Mouse (Mus musculus): ENCODE data around the gene Gm10521.
"Not testable (repeated sequence)": the region's sequence is repeated elsewhere in the genome, so short reads cannot be mapped to it uniquely, and the experiment has no call there.

Gm10521 gene

DNA sequence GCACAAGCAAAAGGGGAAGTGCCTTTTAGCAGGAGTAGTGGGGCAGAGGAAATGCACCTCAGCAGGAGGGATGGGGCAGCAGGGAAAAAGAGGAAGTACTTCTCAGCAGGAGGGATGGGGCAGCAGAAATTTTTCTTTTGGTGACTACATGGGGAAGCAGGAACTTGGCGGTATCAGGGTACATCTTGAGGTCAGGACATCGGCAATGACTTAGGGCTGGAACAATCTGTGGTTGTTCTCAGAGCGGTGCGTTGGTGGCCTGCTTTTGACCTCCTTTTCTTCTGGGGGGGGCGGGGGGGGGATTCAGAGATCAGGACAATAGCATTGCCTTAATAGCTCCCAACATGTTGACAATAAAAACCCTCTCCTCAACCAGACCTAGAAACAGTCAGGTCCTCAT lies at the start of gene Gm10521:
Gene Gm10521, plus strand, starts transcription at position 301 of the 400 bp plus-strand sequence.
- DNase-seq (ENCODE audit: low read depth, low spot score), result not testable (repeated sequence)

DNA sequence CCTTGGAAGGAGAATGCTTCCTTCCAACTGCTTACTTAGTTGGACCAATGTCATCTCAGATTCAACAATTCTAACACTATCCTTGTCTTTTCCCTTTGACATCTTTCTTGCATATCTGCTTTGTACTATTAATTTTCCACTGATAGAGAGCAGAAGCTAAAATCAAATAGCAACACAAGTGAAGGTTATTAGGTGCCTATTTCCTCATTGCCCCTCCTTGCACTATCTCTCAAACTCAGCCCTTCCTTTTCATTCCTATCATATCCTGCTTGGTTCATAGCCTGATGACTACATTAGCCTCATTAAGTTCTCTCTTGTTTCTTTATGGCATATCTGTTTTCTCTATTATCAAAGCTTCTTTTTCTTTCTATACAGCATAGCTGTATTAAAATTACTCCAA lies 47.3 kb upstream of the Gm10521 start:
- DNase-seq (ENCODE audit: low read depth, low spot score), result no peak

DNA sequence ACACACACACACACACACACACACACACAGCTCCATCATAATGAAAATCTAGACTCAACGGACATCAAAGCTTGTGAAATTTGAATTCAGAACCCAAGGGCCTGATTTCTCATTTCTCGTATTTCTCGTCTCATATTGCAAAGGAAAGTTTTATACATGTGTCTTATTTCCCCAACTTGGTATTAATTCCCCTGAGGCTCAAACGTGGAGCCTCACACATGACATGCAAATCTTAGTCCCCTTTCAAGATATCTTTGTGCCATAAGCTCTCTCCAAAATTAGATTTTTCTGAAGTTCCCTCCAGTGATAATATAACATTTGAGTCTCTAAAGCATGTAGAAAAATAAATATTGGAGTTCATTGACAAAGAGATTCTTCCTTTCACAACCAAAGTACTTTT lies 46.7 kb upstream of the Gm10521 start:
- DNase-seq (ENCODE audit: low read depth, low spot score), result no peak

DNA sequence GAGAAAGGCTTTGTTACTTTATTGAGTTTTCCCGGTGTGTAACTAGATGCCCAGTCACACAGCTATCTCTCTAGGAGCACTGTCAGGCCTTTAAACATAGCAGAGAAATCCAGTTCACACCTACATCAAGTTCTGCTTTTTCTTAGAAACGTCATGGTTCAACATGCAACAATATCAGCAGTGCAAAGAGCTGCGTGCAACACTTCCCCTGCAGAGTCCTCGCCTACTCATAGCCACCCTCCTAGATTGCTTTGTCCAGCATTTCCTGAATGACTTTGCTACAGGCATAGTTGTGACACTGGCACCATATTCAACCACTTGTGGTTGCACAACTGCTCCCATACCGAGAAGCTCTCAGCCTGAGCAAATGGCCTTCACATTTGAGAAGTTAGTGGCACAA lies 46.0 kb upstream of the Gm10521 start:
- no peak for DNase-seq (ENCODE audit: low read depth, low spot score)

DNA sequence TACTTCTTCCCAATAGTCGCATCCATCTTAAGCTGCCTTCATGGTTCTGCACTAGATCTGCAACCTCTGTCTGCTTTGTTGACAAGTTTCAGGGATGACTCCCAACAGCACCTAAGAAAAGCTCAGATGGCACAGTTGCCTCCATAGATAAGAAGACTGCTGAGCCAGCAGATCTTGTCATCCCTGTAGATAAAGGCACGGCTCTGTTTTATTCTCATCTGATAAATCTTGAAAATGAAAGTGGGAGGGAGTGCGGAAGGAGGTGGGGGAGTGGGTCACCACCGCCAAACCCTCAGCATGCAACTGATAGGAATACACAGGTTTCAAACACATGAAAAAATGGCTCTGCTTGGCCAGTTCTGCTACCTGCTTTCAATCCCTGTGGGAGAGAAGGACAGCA lies 30.0 kb upstream of the Gm10521 start:
- no peak for DNase-seq (ENCODE audit: low read depth, low spot score)

DNA sequence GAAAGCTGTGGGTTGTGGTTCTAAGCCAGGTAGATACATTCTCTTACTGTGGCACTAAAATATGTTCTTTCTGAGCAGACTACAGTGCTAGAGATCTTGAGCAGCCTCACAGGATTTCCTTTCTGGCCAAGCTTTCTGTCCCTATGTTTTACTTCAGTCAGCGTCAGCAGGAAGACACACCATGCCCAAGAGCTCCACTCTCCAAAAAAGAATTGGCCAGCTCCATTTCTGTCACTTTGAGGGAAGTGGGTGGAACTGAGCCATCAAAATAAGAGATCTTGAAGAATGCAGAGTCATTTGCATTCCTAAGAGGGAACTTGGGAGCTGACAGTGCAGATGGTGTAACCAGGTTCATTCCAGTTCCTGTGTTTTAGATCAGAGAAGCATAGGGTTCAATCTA lies 8.5 kb upstream of the Gm10521 start:
- no peak for DNase-seq (ENCODE audit: low read depth, low spot score)

DNA sequence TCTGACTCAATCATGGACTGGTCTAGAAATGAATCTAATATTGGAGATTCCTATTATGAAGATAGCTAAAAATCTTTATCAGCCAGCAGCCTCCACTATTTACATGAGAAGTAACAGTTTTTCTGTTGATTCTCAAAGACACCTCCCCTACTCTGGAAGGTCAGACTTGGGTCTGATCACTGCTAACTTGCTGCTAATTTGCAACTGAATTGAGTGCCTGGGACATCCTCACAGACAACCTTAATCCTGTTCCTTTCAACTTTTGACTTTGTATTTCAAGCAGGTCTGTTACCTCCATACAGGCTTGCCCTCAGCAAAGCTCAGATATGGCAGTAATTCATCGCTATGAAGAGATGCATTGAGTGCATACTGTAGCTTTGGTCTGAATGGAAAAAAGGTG lies 8.5 kb downstream of the Gm10521 start:
- no peak for DNase-seq (ENCODE audit: low read depth, low spot score)

DNA sequence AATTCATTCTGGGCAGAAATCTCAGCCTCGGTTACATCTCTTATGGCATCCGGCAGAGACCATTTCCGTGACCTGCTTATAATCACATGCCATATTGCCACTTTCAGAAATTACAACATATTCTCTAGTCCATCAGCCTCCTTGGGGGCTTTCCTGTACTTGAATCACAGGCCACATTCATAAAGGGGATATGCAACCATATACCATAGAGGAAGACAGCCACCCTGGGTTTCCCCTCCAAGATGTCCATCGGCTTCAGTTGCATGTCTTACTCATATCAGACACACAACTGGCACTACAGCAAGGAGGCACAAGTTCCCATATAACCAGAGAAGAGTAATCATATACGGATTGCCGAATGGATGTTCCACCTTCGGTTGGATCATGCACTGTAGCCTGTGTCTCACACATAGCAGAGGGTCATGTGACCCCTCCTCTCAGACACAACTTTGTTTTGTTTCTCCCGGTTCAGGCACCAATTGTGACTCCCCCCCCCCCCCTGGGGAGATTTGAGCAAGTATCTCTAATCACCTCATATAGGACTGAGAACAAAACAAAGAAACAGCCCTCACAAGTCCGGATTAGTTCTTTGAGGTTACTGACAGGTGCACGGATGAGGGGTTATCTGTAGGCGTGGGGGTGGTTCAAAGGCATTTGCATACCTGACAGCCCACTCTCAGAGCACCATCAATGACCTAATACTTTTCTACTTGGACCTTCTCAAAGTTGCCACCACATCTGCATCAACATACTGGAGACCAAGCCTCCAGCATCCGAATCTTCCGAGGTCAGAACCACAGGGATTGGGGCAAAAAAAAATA lies 20.4 kb downstream of the Gm10521 start:
- DNase-seq (ENCODE audit: low read depth, low spot score), result no peak

DNA sequence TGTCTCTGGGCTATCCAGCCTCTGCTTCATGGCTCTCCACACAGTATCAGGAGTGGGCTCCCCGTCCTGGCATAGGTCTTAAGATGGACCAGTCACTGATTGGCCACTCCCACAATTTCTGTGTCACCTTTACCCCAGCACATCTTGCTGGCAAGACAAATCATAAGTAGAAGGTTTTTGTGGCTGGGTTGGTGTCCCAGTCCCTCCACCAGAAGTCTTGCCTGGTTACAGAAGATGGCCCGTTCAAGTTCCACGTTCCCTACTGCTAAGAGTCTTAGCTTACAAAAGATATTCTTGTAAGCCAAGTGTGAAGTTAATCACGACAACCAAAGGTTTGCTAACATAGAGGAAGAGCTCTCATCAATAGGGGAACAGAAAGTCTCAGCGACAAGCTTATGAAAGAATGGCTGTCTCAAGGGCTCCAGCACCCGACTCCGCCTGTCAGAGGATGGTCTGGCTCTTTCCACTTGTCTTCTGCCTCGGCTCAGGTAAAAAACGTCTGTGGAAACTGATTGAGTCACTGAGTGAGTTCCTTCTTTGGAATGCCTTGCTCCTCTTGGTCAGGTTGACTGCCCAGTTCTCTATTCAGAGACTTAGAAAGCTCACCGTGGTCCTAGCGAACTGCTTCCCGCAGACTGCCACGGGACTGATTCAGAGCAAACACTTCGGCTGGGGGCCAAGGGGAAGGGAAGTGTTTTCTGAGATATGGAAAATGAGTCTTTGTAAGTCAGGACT lies 22.0 kb downstream of the Gm10521 start, which contains the start of gene Slamf6:
Gene Slamf6, plus strand, starts transcription at position 211 of the 735 bp plus-strand sequence.
- DNase-seq (ENCODE audit: low read depth, low spot score), result no peak

DNA sequence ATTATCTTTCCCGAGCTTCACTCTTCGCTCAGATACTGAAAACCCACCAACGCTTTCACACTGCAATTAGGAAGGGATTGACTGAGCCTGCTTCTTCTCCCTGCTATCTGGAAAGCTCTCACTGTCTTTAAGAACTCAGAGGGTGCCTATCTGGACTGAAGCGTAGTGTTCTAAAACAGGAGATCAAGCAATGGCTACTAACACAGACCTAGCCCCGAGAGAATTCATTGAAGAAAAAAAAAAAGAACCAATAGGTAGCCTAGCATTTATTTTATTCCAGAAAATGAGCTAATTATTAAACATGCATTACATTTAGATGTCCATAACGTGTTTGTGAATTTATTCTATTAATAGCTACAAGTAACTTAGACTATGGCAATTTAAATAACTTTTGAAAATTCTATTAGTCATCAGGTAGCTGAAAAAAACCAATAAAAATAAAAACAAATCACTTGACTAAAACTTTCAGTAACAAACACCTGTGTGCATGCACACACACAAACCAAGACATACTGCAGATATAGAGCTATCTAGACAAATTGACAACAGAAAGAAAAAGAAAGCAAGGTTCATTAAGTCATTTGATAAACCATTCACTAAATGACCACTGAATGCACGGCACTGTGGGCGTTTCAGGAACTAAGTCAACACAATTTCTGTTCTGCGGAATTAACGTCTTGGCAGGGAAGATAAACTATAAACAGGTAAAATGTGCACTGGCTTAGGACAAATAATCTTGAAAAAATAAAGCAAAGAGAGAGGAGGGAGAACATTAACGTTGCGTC lies 22.9 kb downstream of the Gm10521 start:
- DNase-seq (ENCODE audit: low read depth, low spot score), result no peak

DNA sequence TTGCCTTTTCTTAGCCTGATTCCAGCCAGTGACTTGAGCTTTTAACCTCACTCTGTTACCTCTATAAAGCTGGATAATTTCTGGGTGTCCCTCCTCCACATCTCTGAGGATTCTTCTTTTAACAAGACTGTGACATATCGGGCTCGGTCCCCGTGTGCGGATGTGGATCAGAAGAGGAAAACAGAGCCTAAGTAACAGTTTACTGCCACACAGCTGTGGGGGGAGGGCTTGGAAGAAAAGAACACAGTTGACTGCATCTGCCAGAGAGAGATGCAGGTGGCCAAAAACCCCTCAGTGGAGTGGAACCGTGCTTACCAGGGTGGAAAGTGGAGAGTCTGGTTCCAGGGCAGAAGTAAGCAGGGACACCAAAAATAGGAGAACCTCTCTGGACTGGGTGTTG lies 23.7 kb downstream of the Gm10521 start:
- no peak for DNase-seq (ENCODE audit: low read depth, low spot score)

DNA sequence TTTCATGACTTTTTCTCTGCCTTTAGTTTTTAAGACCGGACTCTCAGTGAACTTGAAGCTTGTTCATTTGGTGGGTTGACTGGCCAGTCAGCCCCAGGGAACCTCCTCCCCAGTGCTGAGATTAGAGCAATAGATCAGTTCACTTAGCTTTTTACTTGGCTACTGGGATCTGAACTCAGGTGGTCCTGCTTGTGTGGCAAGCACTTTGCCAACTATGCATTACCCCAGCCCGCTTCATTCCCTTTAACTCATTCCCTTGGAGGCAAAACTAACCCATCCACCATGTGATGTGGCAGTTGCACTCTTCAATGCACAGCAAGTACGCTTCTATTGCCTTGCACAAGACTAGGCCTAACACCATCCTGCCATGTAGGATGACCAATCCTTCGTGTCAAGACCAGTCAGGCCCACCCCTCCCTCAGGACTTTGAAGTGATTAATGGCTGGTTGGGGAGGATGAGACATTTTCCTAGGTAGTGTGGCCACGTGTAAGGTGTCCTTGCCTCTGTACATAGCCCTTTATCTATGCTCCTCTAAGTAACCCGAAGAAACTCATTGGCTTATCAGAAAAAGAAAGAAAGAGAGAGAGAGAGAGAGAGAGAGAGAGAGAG lies 24.5 kb downstream of the Gm10521 start:
- no peak for DNase-seq (ENCODE audit: low read depth, low spot score)

DNA sequence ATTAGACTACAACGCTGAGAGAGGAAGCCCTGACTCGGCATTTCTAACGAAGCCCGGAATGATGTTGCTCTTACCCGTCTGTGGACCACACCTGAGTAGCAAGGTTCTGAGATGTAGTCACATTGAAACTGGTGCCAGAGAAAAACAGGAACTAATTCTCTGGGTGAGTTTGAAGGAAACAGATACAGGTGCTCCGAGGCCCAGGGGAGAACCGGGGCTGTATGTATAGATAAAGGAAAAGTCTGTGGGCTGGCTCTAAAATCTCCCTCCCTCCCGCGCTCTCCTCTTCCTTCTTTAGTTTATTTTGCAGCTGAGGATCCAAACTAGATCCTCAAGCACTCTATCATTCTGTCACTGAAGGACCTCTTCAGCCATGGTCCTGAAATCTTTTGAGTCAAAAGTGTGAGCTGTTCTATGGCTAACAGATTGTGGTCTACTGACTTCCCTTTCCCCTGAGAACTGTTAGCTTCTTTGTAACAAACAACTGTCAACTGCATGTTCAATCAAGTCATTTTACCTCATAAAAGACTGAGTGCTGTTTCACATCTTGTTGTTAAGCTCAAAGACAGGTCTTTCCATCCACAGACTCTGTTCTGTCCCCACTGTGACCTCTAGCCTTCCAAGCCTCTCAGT lies 25.6 kb downstream of the Gm10521 start:
- DNase-seq (ENCODE audit: low read depth, low spot score), result no peak

DNA sequence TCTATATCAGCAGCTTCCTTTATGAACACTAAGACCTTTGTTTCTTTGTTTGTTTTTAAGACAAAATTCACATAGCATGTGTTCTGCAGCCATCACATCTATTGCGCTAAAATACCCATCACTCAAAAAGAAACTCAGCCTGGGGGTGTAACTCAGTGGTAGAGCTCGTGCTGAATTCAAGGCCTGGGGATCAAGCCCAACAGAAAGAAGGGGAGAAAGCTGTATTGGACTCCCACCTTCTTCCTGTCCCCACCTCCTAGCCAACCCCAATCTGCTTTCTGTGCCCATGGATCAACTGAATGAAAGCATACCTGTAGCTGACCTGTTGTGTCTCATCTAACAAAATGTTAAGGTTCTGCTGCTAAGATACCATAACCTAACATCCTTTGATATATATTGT lies 26.2 kb downstream of the Gm10521 start:
- no peak for DNase-seq (ENCODE audit: low read depth, low spot score)

DNA sequence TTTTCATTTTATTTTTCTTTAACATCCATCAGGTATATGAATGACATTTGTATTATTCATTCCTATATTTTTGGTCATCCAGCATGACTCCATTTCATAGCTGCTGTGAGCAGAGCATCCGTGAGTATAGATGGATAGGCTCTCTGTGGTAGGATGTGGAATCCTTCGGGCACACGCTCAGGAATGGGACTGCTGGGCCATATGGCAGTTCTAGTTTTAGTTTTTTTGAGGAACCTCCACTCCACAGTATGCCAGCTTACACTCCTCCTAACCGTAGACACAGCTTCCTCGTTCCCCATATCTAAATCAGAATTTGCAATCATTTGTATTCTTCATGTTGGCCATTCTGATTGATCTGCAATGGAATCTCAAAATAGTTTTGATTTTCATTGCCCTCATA lies 27.4 kb downstream of the Gm10521 start:
- DNase-seq (ENCODE audit: low read depth, low spot score), result no peak

DNA sequence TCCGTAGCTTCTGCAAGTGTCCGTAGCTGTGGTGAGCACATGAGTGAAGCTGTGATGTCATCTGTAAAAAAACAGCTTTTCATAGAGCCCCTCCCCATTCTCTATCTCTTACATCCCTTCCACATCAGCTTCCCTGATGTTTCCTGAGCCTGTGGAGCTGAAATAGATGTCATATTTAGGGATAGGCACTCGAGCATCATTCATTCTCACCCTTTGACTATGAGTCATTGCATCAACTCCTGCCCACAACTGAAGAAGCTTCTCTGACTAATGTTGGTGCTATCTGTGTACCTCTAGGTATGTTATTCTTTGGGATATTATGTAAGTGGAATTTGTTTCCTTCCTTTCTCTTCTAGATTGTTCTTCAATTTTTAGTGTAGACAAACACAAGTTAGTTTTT lies 29.4 kb downstream of the Gm10521 start:
- no peak for DNase-seq (ENCODE audit: low read depth, low spot score)

DNA sequence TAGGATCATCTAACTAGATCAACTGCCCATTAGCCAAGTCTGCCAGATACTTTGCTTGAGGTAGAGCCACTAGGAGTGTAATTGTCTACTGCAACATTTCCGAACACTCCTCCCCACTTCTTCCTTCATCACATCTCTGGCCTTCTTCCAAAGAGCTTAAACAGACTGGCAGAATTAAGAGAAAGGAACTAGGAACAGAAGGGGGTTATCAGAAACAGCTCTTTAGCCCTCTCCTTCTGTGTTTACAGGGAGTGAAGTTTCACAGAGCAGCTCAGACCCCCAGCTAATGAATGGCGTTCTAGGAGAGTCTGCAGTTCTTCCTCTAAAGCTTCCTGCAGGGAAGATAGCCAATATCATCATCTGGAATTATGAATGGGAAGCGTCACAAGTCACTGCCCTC lies 38.4 kb downstream of the Gm10521 start:
- DNase-seq (ENCODE audit: low read depth, low spot score), result no peak

DNA sequence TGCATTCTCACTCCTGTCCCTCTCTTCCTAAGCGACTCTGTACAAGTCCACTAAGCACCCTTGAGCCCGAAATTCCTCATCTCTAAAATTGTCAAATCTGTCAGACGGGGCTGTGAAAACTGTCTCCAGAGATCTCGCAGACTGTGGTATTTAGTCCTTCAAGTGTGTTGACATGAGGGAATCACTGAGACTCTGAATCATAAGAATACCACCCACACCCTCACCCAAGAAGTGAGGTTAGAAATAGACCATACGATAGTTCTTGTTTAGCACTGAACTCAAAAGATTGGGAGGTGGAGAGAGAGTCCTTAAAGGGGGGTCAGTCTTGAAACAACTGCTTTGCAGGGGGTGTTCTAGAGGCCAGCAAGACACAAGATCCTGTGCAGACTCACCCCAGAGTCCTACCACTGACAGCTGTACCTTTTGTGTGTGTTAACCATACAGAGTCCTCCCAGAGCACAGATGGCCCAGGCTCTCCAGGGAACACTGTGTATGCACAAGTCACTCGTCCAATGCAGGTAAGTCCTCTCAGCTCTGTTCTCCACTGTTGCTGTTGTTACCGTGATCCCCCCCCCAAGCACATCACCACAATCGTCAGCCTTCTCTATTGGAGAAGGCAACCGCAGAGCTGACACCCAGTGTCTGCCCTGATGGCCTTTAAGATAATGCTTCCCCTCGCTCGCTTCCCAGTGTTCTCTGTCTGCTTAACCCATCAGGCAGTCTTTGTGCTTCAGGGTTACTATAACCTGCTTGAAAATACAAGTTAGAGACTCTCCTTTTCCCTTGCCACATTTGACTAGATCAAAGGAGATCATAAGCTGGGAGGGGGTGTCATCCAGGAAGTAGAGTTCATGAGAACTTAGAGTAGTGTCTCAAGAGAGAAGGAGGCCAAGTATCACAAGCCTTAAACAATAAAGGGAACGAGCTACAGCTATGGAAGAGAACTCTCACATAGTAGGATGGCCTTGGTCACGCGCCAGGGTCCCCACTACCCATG lies 43.8 kb downstream of the Gm10521 start:
- DNase-seq (ENCODE audit: low read depth, low spot score), result no peak

DNA sequence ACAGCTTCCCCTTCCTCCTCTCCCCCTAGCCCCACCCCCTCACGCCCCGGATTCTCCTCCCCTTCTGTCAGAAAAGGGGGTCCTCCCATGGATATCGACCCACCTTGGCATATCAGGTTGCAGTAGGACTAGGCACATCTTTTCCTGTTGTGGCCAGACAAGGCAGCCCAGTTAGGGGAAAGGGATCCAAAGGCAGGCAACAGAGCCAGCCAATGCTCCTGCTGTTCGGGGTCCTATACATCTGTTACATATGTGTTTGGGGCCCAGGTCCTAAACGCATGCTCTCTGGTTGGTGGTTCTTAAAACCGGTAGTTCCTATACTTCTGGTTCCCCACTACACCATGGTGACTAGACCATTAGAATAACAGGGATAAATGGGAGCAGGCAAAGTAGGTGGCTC lies 45.2 kb downstream of the Gm10521 start:
- DNase-seq (ENCODE audit: low read depth, low spot score), result no peak

DNA sequence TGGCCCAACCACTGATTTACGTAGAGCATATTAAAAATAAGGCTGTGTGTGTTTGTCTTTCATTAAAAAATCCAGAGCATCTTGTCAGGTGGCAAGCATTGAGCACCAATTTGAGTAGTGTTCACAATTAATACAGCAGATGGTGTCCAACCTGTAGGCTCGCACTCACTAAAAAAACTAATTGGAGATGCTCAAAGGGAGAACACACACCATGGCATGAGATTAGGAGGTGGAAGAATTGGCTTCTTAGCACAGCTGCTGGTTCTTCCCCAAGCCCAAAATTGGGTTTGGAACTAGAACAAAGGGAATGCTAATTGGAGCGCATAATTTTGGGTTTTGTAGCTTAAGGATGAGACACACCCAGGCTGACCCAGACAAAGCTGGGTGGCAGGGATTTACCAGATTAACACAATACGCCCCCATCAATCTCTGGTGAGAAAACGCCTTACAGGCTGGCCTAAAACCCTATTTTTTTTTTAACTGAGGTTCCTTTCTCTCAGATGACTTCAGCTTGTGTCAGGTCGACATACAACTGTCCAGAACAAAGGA lies 51.1 kb downstream of the Gm10521 start:
- DNase-seq (ENCODE audit: low read depth, low spot score), result no peak
